23 mouse cellular contexts compared by ENCODE assay signal in genomic region chr1:97785685-97786393, GRCm38 (mm10). TPM values are rescaled to one million over a fixed set of nuclear protein-coding genes. Genes with fewer than 3 reads are reported as not detected.
A peak's percentile ranks its signal among the peaks of the same experiment; 100 is the strongest.
DNase-seq lines count a peak whose midpoint lies in the region; ATAC-seq and TF ChIP-seq lines count a peak whose summit lies in the region.
"Had no signal": no experiment of that assay in that cellular context is flagged by ENCODE, and none has a peak within 500 bp of the region (broad histone marks: within the 10 kb centered on the region; RNA-seq: fewer than 3 reads in every experiment).

No protein-coding gene starts in this region.

- no peaks in the 10 kb centered on the region for H3K9me3 ChIP-seq in liver, embryonic 13.5 days (replicated peaks)
- no peaks in the 10 kb centered on the region for H3K9me3 ChIP-seq in liver, postnatal 0 days (ENCODE audit: low read length)
- H3K9me3 ChIP-seq in intestine, postnatal 0 days (ENCODE audit: control insufficient read depth), result no peaks in the 10 kb centered on the region
- H3K9me3 ChIP-seq: embryonic facial prominence, embryonic 12.5 days; forebrain, embryonic 13.5 days; heart, embryonic 10.5 days; hindbrain, embryonic 12.5 days had no signal

- DNase-seq in c-Kit-positive CD71-positive TER-119-positive erythroid progenitor cells, embryonic 14.5 days (ENCODE audit: low spot score), result peak; percentile 42
- DNase-seq in liver, embryonic 13.5 days, result no peak
- no peak for DNase-seq in liver, postnatal 0 days
- DNase-seq in heart, adult 18-20 months, result no peak
- no peak for DNase-seq in spleen, postnatal 4 days (ENCODE audit: low spot score in 2 of 2)
- DNase-seq: adrenal gland, adult 2 months; adrenal gland, postnatal 25 days; cerebellum, adult 11 months; cerebellum, adult 8-10 months; cerebellum, postnatal 14 days; embryo, embryonic 11 days; forebrain, postnatal 0 days; gastrocnemius, postnatal 25 days; heart, adult 11 months had no signal

- TF ChIP-seq EP300 in liver, postnatal 0 days (IDR thresholded peaks at IDR 0.05; ENCODE audit: low read depth), result no peak

- 57% methylated on average over 11 of the region's 11 CpGs for WGBS in liver, embryonic 13.5 days (ENCODE audit: insufficient replicate concordance)
- 72% methylated on average over 11 of the region's 11 CpGs for WGBS in liver, postnatal 0 days (ENCODE audit: insufficient replicate concordance)
- WGBS in intestine, postnatal 0 days, result 90% methylated on average over 11 of the region's 11 CpGs

- H3K27me3 ChIP-seq in liver, embryonic 13.5 days, result no peaks in the 10 kb centered on the region
- H3K27me3 ChIP-seq in liver, postnatal 0 days (ENCODE audit: insufficient read depth, low read length), result no peaks in the 10 kb centered on the region
- no peaks in the 10 kb centered on the region for H3K27me3 ChIP-seq in intestine, postnatal 0 days (replicated peaks; ENCODE audit: control insufficient read depth, insufficient read depth, low read length)
- H3K27me3 ChIP-seq: CH12.LX; embryonic facial prominence, embryonic 12.5 days; forebrain, embryonic 13.5 days; hindbrain, embryonic 12.5 days; Patski had no signal

- no peak for TF ChIP-seq CTCF in liver, postnatal 0 days (IDR thresholded peaks at IDR 0.05; ENCODE audit: low read depth)
- TF ChIP-seq CTCF in intestine, postnatal 0 days (IDR thresholded peaks at IDR 0.05; ENCODE audit: low read depth), result no peak

- peaks cover 20% of the 10 kb centered on the region for H3K4me1 ChIP-seq in liver, embryonic 13.5 days (replicated peaks)
- no peaks in the 10 kb centered on the region for H3K4me1 ChIP-seq in liver, postnatal 0 days (ENCODE audit: insufficient read depth)
- no peaks in the 10 kb centered on the region for H3K4me1 ChIP-seq in intestine, postnatal 0 days (replicated peaks; ENCODE audit: control insufficient read depth, insufficient read depth, low read length)
- H3K4me1 ChIP-seq: embryonic facial prominence, embryonic 12.5 days; forebrain, embryonic 13.5 days; heart, embryonic 10.5 days; hindbrain, embryonic 12.5 days had no signal

- peak overlapping the region; percentile 53 for H3K27ac ChIP-seq in liver, embryonic 13.5 days
- H3K27ac ChIP-seq in liver, postnatal 0 days (ENCODE audit: low read depth), result no peak overlapping the region
- no peak overlapping the region for H3K27ac ChIP-seq in intestine, postnatal 0 days (ENCODE audit: low read depth, low read length)
- H3K27ac ChIP-seq: embryonic facial prominence, embryonic 12.5 days; forebrain, embryonic 13.5 days; heart, embryonic 10.5 days; hindbrain, embryonic 12.5 days had no signal

- H3K36me3 ChIP-seq in liver, embryonic 13.5 days, result peaks cover 11% of the 10 kb centered on the region
- peaks cover 4% of the 10 kb centered on the region; the same call in 1 of the 2 replicates for H3K36me3 ChIP-seq in liver, postnatal 0 days (replicated peaks; ENCODE audit: insufficient read depth, low read length)
- H3K36me3 ChIP-seq in intestine, postnatal 0 days (ENCODE audit: control insufficient read depth, insufficient read depth), result peaks cover 5% of the 10 kb centered on the region; the same call in 1 of the 2 replicates
- H3K36me3 ChIP-seq: heart, embryonic 10.5 days; hindbrain, embryonic 12.5 days had no signal

- H3K4me3 ChIP-seq in liver, embryonic 13.5 days (replicated peaks), result no peak overlapping the region
- H3K4me3 ChIP-seq in liver, postnatal 0 days (ENCODE audit: low read depth, low read length), result no peak overlapping the region
- no peak overlapping the region for H3K4me3 ChIP-seq in intestine, postnatal 0 days (ENCODE audit: low read depth, low read length)
- H3K4me3 ChIP-seq: embryonic facial prominence, embryonic 12.5 days; forebrain, embryonic 13.5 days; heart, embryonic 10.5 days; hindbrain, embryonic 12.5 days had no signal

- no peak overlapping the region for H3K9ac ChIP-seq in liver, embryonic 13.5 days
- no peak overlapping the region for H3K9ac ChIP-seq in liver, postnatal 0 days (replicated peaks)
- H3K9ac ChIP-seq in intestine, postnatal 0 days (ENCODE audit: low read depth, low read length), result no peak overlapping the region
- H3K9ac ChIP-seq: embryonic facial prominence, embryonic 12.5 days; forebrain, embryonic 13.5 days; forebrain, postnatal 0 days; hindbrain, embryonic 12.5 days had no signal

- no peak overlapping the region for H3K4me2 ChIP-seq in liver, embryonic 13.5 days
- H3K4me2 ChIP-seq in liver, postnatal 0 days (ENCODE audit: low read depth, low read length), result no peak overlapping the region
- H3K4me2 ChIP-seq in intestine, postnatal 0 days (replicated peaks; ENCODE audit: low read depth), result no peak overlapping the region
- H3K4me2 ChIP-seq: embryonic facial prominence, embryonic 12.5 days; forebrain, embryonic 13.5 days; hindbrain, embryonic 12.5 days had no signal

- peak; percentile 90 for ATAC-seq in erythroid progenitor cell, adult 5-6 weeks (replicated peaks; ENCODE audit: low FRiP score, poor library complexity, severe bottlenecking)
- peak; percentile 99 for ATAC-seq in liver, embryonic 13.5 days (ENCODE audit: low read depth)
- peak; percentile 75 for ATAC-seq in liver, postnatal 0 days
- ATAC-seq in intestine, postnatal 0 days, result no peak
- ATAC-seq: forebrain, embryonic 13.5 days; forebrain, postnatal 0 days; hindbrain, embryonic 16.5 days; Patski had no signal

RNA-seq across cellular contexts. Expression of gene Ppip5k2, which starts 15.6 kb away (rescaled TPM):
- 6.8 and 14.3 TPM in 2 replicates for total RNA-seq in erythroid progenitor cell, adult 5-6 weeks (2015; ENCODE audit: low replicate concordance)
- 6.8 and 9.1 TPM in 2 replicates for total RNA-seq in erythroid progenitor cell, adult 5-6 weeks (2017; ENCODE audit: low replicate concordance)
- polyA plus RNA-seq in liver, embryonic 13.5 days (2015; fragmentation: Nextera tagmentation; extraction: Ambion mirVana), result 12.2 and 16.9 TPM in 2 replicates
- 8.1 and 10.1 TPM in 2 replicates for polyA plus RNA-seq in liver, postnatal 0 days (2015; fragmentation: Nextera tagmentation; extraction: Ambion mirVana)
- polyA plus RNA-seq in intestine, postnatal 0 days (2015; fragmentation: Nextera tagmentation; extraction: Ambion mirVana), result 19.7 and 22.7 TPM in 2 replicates
- total RNA-seq in heart, adult 18-20 months (2021), result 10 to 100 TPM; 80.5 to 89.5 TPM

RNA-seq across cellular contexts. Expression of gene Gin1, which starts 15.9 kb away (rescaled TPM):
- total RNA-seq in erythroid progenitor cell, adult 5-6 weeks (2015; ENCODE audit: low replicate concordance), result 13.0 and 24.3 TPM in 2 replicates
- total RNA-seq in erythroid progenitor cell, adult 5-6 weeks (2017; ENCODE audit: low replicate concordance), result 21.6 and 26.6 TPM in 2 replicates
- 13.6 and 15.7 TPM in 2 replicates for polyA plus RNA-seq in liver, embryonic 13.5 days (2015; fragmentation: Nextera tagmentation; extraction: Ambion mirVana)
- 9.7 and 10.9 TPM in 2 replicates for polyA plus RNA-seq in liver, postnatal 0 days (2015; fragmentation: Nextera tagmentation; extraction: Ambion mirVana)
- polyA plus RNA-seq in intestine, postnatal 0 days (2015; fragmentation: Nextera tagmentation; extraction: Ambion mirVana), result 12.4 and 14.5 TPM in 2 replicates
- total RNA-seq in heart, adult 18-20 months (2021), result 1 to 10 TPM; 6.3 to 6.8 TPM
